Mouse (Mus musculus): Measurements from ENCODE around the gene Abcc10. TPM values are rescaled to one million over a fixed set of nuclear protein-coding genes. Genes with fewer than 3 reads are reported as not detected.

Gene Abcc10
- 7.5 and 7.6 TPM in 2 replicates for polyA plus RNA-seq (2015; fragmentation: Nextera tagmentation; extraction: Ambion mirVana)

GRCm38 (mm10) chr17:46327906-46328534 is at the start of gene Abcc10:
Abcc10 (minus strand) TSS chr17:46328352.
- Histone ChIP-seq H3K27me3 (no peaks in the 10 kb centered on the region; the same call in 1 of the 2 replicates), H3K9me3 (no peaks in the 10 kb centered on the region), H3K9ac (peak within 1 kb of the TSS; percentile 87), H3K4me3 (peak within 1 kb of the TSS; percentile 76), H3K4me1 (peaks cover 13% of the 10 kb centered on the region), H3K4me2 (replicated peaks) (peak within 1 kb of the TSS; percentile 86), H3K36me3 (peaks cover 16% of the 10 kb centered on the region), H3K27ac (peak within 1 kb of the TSS; percentile 90)
- peak; percentile 98 for ATAC-seq (ENCODE audit: low FRiP score, low read depth)
- WGBS, result under 1% methylated on average over 40 of the region's 40 CpGs

GRCm38 (mm10) chr17:46371783-46372182 is 43.6 kb upstream of the Abcc10 start:
- no peak overlapping the region for H3K9ac ChIP-seq
- no peaks in the 10 kb centered on the region for H3K27me3 ChIP-seq
- H3K4me1 ChIP-seq, result no peaks in the 10 kb centered on the region
- H3K4me3 ChIP-seq, result no peak overlapping the region
- H3K9me3 ChIP-seq, result 0 out of 2 replicates have a peak, but pooled peaks cover 14% of the 10 kb centered on the region
- no peak overlapping the region for H3K4me2 ChIP-seq (replicated peaks)
- no peak for ATAC-seq (ENCODE audit: low FRiP score, low read depth)
- H3K36me3 ChIP-seq, result no peaks in the 10 kb centered on the region
- WGBS, result 69% methylated on average over 3 of the region's 3 CpGs
- no peak overlapping the region for H3K27ac ChIP-seq

GRCm38 (mm10) chr17:46351026-46351700 is 23.0 kb upstream of the Abcc10 start:
- no peak for ATAC-seq (ENCODE audit: low FRiP score, low read depth)

DNA sequence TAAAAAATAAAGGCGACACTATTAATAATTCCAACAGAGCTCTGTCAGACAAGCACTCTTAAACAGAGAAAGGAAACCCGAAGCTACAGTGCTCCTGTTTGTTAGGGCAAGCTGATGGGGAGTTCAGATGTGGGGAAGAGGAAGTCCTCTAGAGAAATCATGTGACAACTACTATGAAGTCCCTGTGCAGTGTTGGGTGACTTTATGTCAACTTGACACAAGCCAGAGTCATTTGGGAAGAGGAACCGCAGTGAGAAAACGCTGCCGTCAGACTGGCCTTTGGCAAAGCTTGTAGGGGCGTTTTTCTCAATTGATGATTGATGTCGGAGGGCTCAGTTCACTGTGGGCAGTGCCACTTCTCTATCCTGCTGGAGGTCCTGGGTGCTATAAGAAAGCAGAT is 13.1 kb upstream of the Abcc10 start:
- H3K4me3 ChIP-seq, result no peak overlapping the region
- no peaks in the 10 kb centered on the region for H3K27me3 ChIP-seq
- no peak for ATAC-seq (ENCODE audit: low FRiP score, low read depth)
- no peak overlapping the region for H3K4me2 ChIP-seq (replicated peaks)
- no peaks in the 10 kb centered on the region for H3K4me1 ChIP-seq
- H3K27ac ChIP-seq, result no peak overlapping the region
- H3K9me3 ChIP-seq, result no peaks in the 10 kb centered on the region
- no peaks in the 10 kb centered on the region for H3K36me3 ChIP-seq
- H3K9ac ChIP-seq, result no peak overlapping the region
- 75% methylated on average over 7 of the region's 7 CpGs for WGBS

More at GRCm38 (mm10) chr17:46351026-46351700, 23.0 kb upstream of the Abcc10 start:
- Histone ChIP-seq H3K4me3 (no peak overlapping the region), H3K9me3 (0 out of 2 replicates have a peak, but pooled peaks cover 9% of the 10 kb centered on the region), H3K4me1 (no peaks in the 10 kb centered on the region), H3K9ac (no peak overlapping the region), H3K27me3 (no peaks in the 10 kb centered on the region), H3K4me2 (replicated peaks) (no peak overlapping the region), H3K27ac (no peak overlapping the region), H3K36me3 (no peaks in the 10 kb centered on the region)
- WGBS, result 84% methylated on average over 8 of the region's 8 CpGs

DNA sequence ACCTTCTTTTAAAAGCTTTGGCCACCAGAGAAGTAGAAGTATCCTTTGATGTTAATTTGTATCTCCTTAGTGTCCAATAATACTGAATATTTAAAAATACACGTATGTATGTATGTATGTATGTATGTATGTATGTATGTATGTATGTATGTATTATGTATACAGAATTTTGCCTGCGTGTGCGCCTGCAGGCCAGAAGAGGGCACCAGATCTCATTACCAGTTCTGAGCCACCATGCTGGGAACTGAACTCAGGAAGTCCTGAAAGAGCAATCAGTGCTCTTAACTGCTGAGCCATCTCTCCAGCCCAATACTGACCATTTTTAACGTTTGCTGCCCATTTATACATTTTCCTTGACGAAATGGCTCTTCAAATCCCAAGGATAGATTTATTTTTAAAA is 8.3 kb upstream of the Abcc10 start:
- 0 out of 2 replicates have a peak, but pooled peaks cover 3% of the 10 kb centered on the region for H3K9me3 ChIP-seq
- no peak for ATAC-seq (ENCODE audit: low FRiP score, low read depth)
- no peaks in the 10 kb centered on the region for H3K36me3 ChIP-seq
- H3K9ac ChIP-seq, result no peak overlapping the region
- no peaks in the 10 kb centered on the region; the same call in 1 of the 2 replicates for H3K27me3 ChIP-seq
- H3K27ac ChIP-seq, result no peak overlapping the region
- no peak overlapping the region for H3K4me3 ChIP-seq
- 15% methylated on average over 5 of the region's 5 CpGs for WGBS
- H3K4me1 ChIP-seq, result no peaks in the 10 kb centered on the region
- H3K4me2 ChIP-seq (replicated peaks), result no peak overlapping the region

- peak overlapping the region; percentile 90; the same call in 1 of the 2 replicates for H3K27ac ChIP-seq
- no peaks in the 10 kb centered on the region; the same call in 1 of the 2 replicates for H3K27me3 ChIP-seq
- H3K4me2 ChIP-seq (replicated peaks), result peak overlapping the region; percentile 86
- H3K9ac ChIP-seq, result no peak overlapping the region
- H3K36me3 ChIP-seq, result peaks cover 9% of the 10 kb centered on the region
- no peak for ATAC-seq (ENCODE audit: low FRiP score, low read depth)
- H3K9me3 ChIP-seq, result 0 out of 2 replicates have a peak, but pooled peaks cover 2% of the 10 kb centered on the region
- 70% methylated on average over 6 of the region's 6 CpGs for WGBS
- peak overlapping the region; percentile 76 for H3K4me3 ChIP-seq
- peaks cover 13% of the 10 kb centered on the region for H3K4me1 ChIP-seq
Observed at GRCm38 (mm10) chr17:46328723-46329122, 571 bp upstream of the Abcc10 start.

DNA sequence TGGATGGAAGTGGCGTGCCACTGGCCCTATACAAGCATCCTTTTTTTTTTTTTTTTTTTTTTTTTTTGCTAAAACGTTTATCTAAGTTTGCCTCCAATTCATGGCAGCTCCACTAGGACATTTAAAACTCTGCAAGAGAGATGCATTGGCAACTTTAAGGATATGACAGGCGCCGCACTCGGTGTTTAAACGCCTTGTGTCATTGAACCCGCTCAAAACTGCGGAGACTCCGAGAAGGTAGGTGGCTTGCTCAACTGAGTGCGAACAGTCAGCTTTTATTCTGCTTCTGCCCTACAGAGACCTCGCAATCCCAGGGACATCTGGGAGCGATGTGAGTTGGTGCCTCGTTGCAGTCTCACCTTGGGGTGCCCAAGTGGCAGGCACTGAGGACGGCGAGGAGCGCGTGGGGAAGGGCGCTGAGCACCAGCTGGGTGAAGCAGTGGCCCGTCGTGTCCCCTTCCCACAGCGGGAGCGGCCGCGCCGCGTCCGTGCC is 693 bp downstream of the Abcc10 start:
- Histone ChIP-seq H3K36me3 (peaks cover 20% of the 10 kb centered on the region), H3K4me3 (peak overlapping the region; percentile 76), H3K4me1 (peaks cover 13% of the 10 kb centered on the region), H3K9me3 (no peaks in the 10 kb centered on the region), H3K9ac (peak overlapping the region; percentile 87), H3K27ac (peak overlapping the region; percentile 90; the same call in 1 of the 2 replicates), H3K4me2 (replicated peaks) (peak overlapping the region; percentile 86), H3K27me3 (no peaks in the 10 kb centered on the region; the same call in 1 of the 2 replicates)
- 4% methylated on average over 27 of the region's 27 CpGs for WGBS
- ATAC-seq (ENCODE audit: low FRiP score, low read depth), result no peak

DNA sequence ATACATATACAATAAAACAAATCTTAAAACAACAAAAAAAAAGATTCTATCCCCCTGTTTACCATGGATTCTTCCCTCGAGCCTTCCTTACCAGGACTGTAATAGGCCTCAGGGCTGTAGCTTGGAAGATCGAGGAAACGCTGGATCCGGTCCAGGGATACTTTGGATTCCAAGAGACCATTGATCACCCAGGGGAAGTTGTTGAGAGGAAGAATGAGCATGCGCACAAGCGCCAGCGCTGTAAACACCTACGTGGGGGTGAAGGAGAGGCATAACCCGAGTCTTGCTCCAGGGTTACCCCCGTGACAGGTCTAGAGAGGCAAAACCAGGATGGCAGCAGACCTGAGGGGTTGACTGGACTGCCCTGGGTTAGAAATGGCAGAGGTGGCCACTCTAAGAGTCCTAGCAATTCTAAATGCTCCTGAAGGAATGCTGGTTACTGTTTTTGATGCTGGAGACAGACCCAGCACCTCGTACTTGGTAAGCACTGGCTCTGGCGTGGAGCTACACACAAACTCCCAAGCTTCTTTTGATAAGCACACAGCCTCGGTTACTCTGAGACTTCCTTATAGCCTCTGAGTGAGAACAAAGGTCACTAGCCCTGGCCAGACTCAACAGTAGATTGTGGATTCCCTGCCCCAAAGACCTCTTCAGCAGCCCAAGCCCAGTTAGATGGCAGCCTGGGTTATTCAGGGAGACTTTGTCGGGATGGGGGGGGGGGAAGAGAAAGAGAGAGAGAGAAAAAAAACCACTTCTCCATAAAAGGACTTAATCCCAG is 5.9 kb downstream of the Abcc10 start:
- Histone ChIP-seq H3K36me3 (peaks cover 41% of the 10 kb centered on the region), H3K27me3 (no peaks in the 10 kb centered on the region), H3K9me3 (no peaks in the 10 kb centered on the region), H3K4me3 (no peak overlapping the region), H3K4me1 (peaks cover 10% of the 10 kb centered on the region), H3K9ac (no peak overlapping the region), H3K4me2 (replicated peaks) (no peak overlapping the region), H3K27ac (no peak overlapping the region)
- 91% methylated on average over 14 of the region's 14 CpGs for WGBS
- no peak for ATAC-seq (ENCODE audit: low FRiP score, low read depth)

DNA sequence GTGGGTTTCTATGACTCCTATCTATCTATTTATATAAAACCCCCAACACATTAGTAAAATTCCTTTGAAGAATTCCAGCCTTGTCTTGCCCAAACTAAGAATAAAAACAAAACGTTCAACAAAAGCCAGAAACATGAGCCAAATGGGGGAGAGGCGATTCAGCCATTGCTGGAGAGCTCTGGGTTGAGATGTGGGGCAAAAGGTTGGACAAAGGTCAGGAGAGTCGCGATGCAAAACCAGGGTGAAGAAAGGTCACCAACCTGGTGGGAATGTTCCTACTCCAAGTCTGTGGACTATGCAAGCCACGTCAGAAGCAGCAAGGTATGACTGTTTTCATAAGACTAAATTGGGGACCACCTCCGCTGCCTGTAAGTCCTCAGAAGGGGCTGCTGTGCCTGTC is 7.7 kb downstream of the Abcc10 start:
- H3K27me3 ChIP-seq, result no peaks in the 10 kb centered on the region
- H3K27ac ChIP-seq, result no peak overlapping the region
- no peak for ATAC-seq (ENCODE audit: low FRiP score, low read depth)
- no peak overlapping the region for H3K9ac ChIP-seq
- H3K36me3 ChIP-seq, result peaks cover 41% of the 10 kb centered on the region
- no peaks in the 10 kb centered on the region for H3K9me3 ChIP-seq
- no peak overlapping the region for H3K4me3 ChIP-seq
- H3K4me2 ChIP-seq (replicated peaks), result no peak overlapping the region
- no peaks in the 10 kb centered on the region for H3K4me1 ChIP-seq
- 84% methylated on average over 6 of the region's 6 CpGs for WGBS

DNA sequence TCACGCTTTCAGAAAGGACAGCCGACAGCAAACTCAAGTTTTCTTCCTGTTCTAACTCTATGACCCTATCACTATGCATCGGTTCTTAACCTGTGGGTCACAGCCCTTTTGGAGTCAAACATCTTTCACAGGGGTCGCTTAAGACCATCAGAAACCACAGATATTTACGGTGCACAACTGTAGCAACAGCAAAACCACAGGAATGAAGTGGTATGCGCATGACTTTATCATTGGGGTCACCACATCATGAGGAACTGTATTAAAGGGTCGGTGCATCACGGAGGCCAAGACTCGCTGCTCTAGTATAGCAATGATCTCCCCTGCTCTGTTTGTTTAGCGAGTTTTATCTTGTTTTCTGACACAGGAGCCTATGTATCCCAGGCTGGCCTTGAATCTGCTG is 12.3 kb downstream of the Abcc10 start:
- Histone ChIP-seq H3K9me3 (no peaks in the 10 kb centered on the region), H3K36me3 (peaks cover 7% of the 10 kb centered on the region)
- 88% methylated on average over 10 of the region's 10 CpGs for WGBS

GRCm38 (mm10) chr17:46313135-46313715 is 14.9 kb downstream of the Abcc10 start:
- no peak overlapping the region for H3K4me3 ChIP-seq
- no peaks in the 10 kb centered on the region for H3K4me1 ChIP-seq
- H3K27me3 ChIP-seq, result no peaks in the 10 kb centered on the region
- no peak for ATAC-seq (ENCODE audit: low FRiP score, low read depth)
- H3K36me3 ChIP-seq, result peaks cover 3% of the 10 kb centered on the region
- H3K9ac ChIP-seq, result no peak overlapping the region; the same call in 1 of the 2 replicates
- WGBS, result 81% methylated on average over 9 of the region's 9 CpGs
- H3K4me2 ChIP-seq (replicated peaks), result no peak overlapping the region
- H3K9me3 ChIP-seq, result no peaks in the 10 kb centered on the region
- H3K27ac ChIP-seq, result no peak overlapping the region

More for the DNA sequence above, 12.3 kb downstream of the Abcc10 start:
- ATAC-seq (ENCODE audit: low FRiP score, low read depth), result no peak
- H3K9ac ChIP-seq, result no peak overlapping the region
- no peaks in the 10 kb centered on the region for H3K27me3 ChIP-seq
- no peak overlapping the region for H3K27ac ChIP-seq
- H3K4me3 ChIP-seq, result no peak overlapping the region
- H3K4me2 ChIP-seq (replicated peaks), result no peak overlapping the region
- H3K4me1 ChIP-seq, result no peaks in the 10 kb centered on the region
